Mouse (Mus musculus) megakaryocyte, adult 5-6 weeks (primary cell): Measurements from ENCODE around the gene Olfr1344. TPM values are rescaled to one million over a fixed set of nuclear protein-coding genes. Genes with fewer than 3 reads are reported as not detected.
"Not testable (repeated sequence)": the region's sequence is repeated elsewhere in the genome, so short reads cannot be mapped to it uniquely, and the experiment has no call there.

Source experiments
- ATAC-seq: 2 replicates; pipeline ENCODE4 v1.8.0; 2016; ENCODE audit warnings: mild to moderate bottlenecking, inconsistent platforms; ENCODE audit not compliant: poor library complexity, severe bottlenecking
- total RNA-seq, 2 experiments: library from RNA; stranded (forward) in 1 of 2; stranded (reverse) in 1 of 2; fragments of 153-499, 151-499 nt in 1 of 2; fragments of 221-1000, 200-1000 nt in 1 of 2; gene quantifications; 2 replicates each; pipeline versions ENCODE4 v1.2.3 to v1.2.4; 2015 to 2017

Olfr1344 gene
- total RNA-seq (2015) (not detected in 2 replicates), total RNA-seq (2017) (not detected in 2 replicates)

GRCm38 (mm10) chr7:6438388-6438787 lies at the start of gene Olfr1344:
TSS of gene Olfr1344 (plus strand) at chr7:6438688.
- ATAC-seq: no peak

DNA sequence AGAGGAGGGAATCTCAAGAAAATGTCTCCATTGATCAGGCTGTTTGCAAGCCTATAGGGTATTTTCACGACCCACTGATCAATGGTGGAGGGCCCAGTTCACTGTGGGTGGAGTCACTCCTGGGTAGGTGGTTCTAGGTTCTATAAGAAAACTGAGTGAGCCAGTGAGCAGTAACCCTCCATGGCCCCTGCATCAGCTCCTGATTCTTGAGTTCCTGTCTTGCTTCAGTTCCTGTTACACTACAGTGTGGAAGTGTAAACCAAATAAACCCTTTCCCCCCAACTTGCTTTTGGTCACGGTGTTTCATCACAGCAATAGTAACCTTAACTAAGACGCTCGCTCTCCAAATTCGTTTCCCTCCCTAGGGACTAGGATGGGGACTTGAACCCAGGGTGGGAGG lies 49.5 kb upstream of the Olfr1344 start:
- no peak for ATAC-seq

GRCm38 (mm10) chr7:6389449-6389848 lies 49.0 kb upstream of the Olfr1344 start:
- ATAC-seq: no peak

DNA sequence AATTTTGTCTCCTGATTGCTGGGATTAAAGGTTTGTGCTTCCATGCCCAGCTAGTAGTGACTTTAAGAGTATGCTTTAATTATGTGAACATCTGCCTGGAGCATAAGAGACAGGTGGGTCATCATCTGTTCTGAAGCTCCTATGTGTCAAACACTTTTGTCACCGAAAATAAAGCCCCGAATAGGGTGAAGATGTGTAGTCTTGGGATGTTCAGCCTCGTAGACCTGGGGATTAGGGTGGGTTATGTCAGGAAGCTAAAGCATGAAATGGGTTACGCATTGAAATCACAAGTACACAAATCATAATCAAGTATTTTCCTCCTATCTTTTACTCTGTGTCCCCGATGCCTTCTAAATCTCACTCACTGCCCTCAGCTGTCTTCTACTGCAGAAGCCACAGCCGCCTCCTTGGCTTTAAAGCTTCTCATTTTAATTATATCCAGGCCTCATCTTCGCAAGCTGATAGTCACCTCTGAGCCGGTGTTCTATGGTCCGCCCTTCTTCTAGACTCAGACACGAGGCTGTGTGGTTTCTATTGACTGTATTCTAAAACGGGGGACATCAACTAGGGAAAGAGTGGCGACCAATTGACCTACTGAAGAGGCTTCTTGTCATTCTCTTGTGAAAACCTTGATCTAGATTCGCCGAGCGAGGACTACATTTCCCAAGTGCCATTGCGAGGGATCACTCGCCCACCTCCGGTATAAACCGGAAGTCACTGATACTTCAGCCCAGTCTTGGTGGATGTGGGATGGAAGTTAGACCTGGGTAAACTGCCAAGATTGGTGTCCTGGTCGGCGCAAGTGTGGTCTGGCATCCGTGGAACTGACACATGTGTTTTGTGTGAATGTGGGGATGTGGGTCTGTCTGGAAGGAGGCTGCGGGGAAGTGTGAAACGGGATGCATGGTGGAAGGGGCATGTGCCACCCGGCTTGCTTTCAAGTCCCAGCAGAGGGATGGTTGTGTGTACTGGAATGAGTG lies 40.2 kb upstream of the Olfr1344 start, which contains the start of gene Smim17:
Smim17 (plus strand) TSS at position 720 of the 980 bp plus-strand sequence.
- ATAC-seq: peak; percentile 92

DNA sequence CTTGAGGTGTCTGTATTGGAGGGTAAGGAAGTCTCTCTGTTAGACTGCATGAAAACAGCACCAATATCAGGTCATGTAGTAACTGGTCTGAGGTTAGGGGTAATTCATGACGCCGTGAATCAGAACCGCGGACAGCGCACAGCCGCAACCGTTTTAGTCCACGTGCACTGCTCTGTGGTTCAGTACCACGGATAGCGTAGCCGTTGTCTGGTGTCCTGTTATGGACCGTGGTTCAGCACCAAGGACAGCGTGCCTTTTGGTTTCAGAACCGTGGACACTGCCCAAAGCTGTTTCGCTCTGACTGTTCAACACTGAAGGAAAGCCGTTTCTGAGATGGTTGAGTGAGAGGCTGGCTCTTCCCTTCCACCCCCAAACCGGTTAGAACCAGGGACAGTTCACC lies 28.4 kb upstream of the Olfr1344 start, which contains the start of gene Gm20715:
Gm20715 (plus strand) TSS at position 235 of the 400 bp plus-strand sequence.
- ATAC-seq: peak; percentile 100

GRCm38 (mm10) chr7:6414626-6415441 lies 23.7 kb upstream of the Olfr1344 start:
- no peak for ATAC-seq

DNA sequence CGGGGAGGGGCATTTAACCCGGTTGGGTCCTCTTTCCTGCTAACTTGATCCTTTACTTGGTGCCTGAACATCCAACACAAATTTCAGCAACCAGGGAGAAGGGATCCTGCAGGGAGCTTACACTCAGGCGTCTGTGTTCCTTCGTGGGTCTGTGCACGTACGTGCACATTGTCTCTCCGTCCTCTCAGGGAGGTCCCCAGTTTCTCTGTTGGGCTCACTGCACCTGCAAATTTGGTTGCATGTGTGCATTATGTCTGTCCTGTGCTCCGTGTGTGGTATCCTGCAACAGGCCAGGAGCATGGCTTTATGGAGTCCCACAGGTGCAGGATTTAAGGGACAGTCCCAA lies 23.1 kb upstream of the Olfr1344 start:
- no peak for ATAC-seq

DNA sequence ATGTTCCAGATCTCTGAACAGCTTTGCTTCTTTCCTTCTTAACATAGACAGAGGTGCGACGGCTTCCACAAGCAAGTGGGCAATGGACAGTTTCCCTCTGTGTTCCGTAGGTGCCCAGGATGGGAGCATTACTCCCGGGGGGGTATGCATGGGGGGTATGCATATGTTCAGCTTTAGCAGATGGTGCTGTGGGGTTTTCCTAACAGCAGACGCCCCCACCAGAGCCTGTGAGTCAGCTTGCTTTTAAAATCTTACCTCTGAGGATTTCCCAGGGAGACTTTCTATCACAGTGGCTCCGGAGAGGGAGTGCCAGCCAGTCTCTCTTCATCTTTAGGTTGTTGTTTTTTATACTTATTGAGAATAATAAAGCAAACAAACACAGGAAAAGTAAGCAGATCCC lies 18.6 kb upstream of the Olfr1344 start:
- ATAC-seq: no peak

- no peak for ATAC-seq
These were observed 9.1 kb upstream of the Olfr1344 start for GRCm38 (mm10) chr7:6429381-6429780.

DNA sequence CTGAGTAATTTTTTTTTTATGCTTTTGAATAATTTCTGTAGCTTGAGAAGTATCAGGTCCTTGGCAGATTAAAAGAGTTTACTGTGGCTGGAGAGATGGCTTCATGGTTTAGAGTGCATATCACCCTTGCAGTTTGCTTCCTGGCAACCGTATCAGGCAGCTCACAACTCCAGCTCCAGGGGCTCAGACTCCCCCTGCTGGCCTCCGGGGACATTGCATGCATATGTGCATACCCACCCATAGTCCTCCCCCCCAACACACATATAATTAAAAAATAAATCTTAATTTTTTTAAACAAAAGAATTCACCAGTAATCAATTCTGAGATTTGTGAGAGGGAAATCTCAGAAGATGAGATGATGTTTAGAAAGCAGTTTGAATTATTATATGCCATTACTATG lies 8.1 kb upstream of the Olfr1344 start:
- ATAC-seq: peak; percentile 45; the same call in 1 of the 2 replicates

DNA sequence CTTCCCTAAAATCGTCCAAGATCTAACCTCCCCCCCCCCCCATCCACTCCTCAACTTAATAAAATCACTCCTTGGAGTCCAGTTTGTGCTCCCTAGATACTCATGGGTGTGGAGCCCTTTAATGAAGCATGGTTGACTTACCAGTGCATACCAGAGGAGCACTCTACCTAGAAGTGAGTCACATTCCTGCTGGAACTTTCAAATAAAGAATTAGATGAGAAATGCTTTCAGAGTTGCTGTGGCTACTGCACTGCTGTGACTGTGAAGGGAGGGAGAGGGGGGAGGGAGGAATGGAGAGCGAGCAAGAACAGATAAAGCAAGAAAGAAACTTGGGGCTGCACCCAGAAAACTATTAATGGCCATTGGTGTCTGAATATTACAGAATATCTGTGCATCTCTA lies 2.7 kb downstream of the Olfr1344 start:
- no peak for ATAC-seq

DNA sequence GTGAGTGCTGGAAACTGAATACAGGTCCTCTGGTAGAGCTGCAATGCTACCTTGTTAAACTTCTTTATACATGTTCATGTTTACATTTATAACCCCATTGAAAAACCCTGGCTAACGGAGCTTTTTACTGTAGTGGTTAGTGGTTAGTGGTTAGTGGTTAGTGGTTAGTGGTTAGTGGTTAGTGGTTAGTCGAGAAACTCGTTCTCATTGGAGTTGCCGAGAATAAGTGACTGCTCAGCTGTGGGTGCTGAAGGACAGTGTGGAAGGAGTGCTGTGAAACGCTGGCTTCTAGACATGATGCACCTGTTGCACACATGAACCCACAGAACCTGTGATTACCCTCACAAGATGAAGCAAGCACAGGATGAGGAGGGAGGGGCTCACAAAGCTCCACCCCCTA lies 9.3 kb downstream of the Olfr1344 start:
- ATAC-seq: no peak

GRCm38 (mm10) chr7:6455868-6456267 lies 17.4 kb downstream of the Olfr1344 start, which contains the start of gene Olfr1336:
TSS of gene Olfr1336 (plus strand) at chr7:6456168.
- no peak for ATAC-seq

DNA sequence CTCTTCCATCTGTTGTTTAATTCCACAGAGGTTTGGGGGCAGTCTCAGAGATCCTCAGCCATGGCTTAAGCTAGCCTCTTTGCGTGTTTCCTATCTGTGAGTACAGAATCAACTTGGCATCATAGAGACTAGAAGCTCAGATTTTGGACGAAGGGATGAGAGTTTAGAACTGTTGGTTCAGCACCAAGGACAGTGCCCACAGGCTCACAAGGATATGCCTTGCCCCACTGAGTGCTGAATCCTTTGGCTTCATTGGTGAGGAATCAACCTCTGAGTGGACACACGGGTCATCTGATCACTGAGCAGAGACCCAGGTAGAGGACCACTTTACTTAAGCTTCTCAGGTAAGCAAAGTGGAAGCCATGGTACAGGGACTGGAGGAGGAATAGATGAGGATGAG lies 17.9 kb downstream of the Olfr1344 start:
- ATAC-seq: no peak

- no peak for ATAC-seq
These were observed 28.5 kb downstream of the Olfr1344 start, which contains the start of gene Olfr1346 for GRCm38 (mm10) chr7:6466951-6467350. TSS of gene Olfr1346 (plus strand) at chr7:6467101.

DNA sequence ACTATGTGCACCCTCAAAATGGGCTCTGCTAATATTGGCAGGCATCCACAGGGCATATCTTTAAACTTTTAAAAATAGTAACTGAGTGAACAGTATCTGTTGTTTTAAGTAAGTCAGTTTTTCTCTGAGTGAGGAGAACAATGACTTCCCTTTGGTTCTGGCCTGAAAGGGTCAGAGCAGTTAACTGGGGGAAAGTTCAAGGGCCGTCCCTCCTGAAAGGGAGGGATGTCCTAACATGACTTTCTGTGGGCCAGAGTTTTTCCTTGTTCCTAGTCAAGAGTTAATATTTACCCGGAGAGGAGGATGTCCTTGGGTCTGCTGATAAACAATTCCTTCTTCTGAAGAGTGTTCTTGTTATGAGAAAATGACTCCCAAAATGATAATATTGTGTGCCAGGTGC lies 39.1 kb downstream of the Olfr1344 start:
- ATAC-seq: not testable (repeated sequence)

DNA sequence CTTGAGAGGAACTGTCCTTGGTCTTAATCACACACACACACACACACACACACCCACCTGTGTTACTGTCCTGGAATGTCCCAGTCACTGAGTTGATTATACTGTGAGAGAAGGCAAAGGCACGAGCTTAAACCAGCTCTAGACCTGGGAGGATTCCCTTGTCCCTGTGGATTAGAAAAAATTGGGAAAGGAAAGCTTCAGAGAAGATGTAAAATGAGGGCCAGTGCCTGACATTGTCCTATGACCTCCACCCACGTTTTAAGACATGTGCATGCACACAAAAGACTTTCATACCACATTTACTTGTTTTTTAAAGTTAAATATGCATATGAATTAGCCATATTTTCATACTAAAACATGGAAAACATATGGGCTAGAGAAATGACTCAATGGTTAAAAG lies 48.4 kb downstream of the Olfr1344 start, which contains the start of gene Olfr5:
Olfr5 (minus strand) TSS at position 101 of the 400 bp plus-strand sequence.
- ATAC-seq: no peak
